Mouse (Mus musculus): ENCODE measurements around the gene Cad. TPM values are rescaled to one million over a fixed set of nuclear protein-coding genes. Genes with fewer than 3 reads are reported as not detected.

Gene Cad
- polyA plus RNA-seq, 1 experiment: 11.2 TPM

DNA sequence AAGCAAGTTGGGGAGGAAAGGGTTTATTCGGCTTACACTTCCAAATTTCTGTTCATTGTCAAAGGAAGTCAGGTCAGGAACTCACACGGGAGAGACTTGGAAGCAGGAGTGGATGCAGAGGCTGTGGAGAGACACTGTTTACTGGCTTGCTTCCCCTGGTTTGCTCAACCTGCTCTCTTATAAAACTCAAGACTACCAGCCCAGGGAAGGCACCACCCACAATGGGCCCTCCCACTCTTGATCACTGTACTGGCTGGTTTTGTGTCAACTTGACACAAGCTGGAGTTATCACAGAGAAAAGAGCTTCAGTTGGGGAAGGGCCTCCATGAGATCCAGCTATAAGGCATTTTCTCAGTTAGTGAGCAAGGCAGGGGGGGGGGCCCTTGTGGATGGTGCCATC, 16.5 kb downstream of the Cad start:
- no peak overlapping the region for H3K27ac ChIP-seq (ENCODE audit: control insufficient read depth, insufficient read depth, low read depth, low read length)
- peaks cover 2% of the 10 kb centered on the region; the same call in 1 of the 2 replicates for H3K4me1 ChIP-seq (ENCODE audit: control insufficient read depth, insufficient read depth, low read length)
- no peaks in the 10 kb centered on the region for H3K36me3 ChIP-seq (ENCODE audit: control insufficient read depth, insufficient read depth, low read length)
- no peak overlapping the region for H3K4me3 ChIP-seq (ENCODE audit: control insufficient read depth, low read depth, low read length)
- TF ChIP-seq CTCF (IDR thresholded peaks at IDR 0.05; ENCODE audit: control insufficient read depth, insufficient read depth, insufficient replicate concordance, low read depth, low read length): no peak
- no peak for TF ChIP-seq POLR2A (IDR thresholded peaks at IDR 0.05; ENCODE audit: control insufficient read depth, low read depth, low read length)
- H3K27me3 ChIP-seq (ENCODE audit: control insufficient read depth, insufficient read depth, low read length): no peaks in the 10 kb centered on the region

DNA sequence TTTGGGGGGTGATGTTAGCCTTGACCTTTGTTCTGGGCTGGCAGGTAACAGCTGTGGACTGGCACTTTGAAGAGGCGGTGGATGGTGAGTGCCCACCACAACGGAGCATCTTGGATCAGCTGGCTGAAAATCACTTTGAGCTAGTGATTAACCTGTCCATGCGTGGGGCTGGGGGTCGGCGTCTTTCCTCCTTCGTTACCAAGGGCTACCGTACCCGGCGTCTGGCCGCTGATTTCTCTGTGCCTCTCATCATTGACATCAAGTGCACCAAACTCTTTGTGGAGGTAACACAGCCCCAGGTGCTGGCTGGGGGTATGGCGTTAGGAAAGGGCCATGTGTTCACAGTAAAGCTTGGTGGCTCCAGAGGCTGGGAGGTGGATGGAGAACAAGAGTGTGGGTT, 17.2 kb downstream of the Cad start:
- peaks cover 3% of the 10 kb centered on the region; the same call in 1 of the 2 replicates for H3K4me1 ChIP-seq (ENCODE audit: control insufficient read depth, insufficient read depth, low read length)
- no peaks in the 10 kb centered on the region for H3K36me3 ChIP-seq (ENCODE audit: control insufficient read depth, insufficient read depth, low read length)
- H3K27me3 ChIP-seq (ENCODE audit: control insufficient read depth, insufficient read depth, low read length): no peaks in the 10 kb centered on the region
- H3K27ac ChIP-seq (ENCODE audit: control insufficient read depth, insufficient read depth, low read depth, low read length): no peak overlapping the region
- no peak overlapping the region for H3K4me3 ChIP-seq (ENCODE audit: control insufficient read depth, low read depth, low read length)
- no peak for TF ChIP-seq POLR2A (IDR thresholded peaks at IDR 0.05; ENCODE audit: control insufficient read depth, low read depth, low read length)
- no peak for TF ChIP-seq CTCF (IDR thresholded peaks at IDR 0.05; ENCODE audit: control insufficient read depth, insufficient read depth, insufficient replicate concordance, low read depth, low read length)

DNA sequence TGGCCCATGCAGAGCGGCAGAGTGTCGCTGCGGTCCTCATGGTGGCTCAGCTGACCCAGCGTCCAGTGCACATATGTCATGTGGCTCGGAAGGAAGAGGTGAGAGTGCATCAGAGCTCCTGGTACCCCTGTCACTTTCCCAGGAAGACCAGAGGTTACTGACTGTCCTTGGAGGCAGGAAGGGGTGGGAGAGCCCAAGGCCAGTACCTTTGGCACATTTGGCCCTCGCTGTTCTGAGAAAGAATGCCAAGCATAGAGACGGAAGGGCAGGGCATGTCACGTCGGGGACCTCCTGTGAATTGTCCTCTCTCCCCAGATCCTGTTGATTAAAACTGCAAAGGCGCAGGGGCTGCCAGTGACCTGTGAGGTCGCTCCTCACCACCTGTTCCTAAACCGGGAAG, 18.6 kb downstream of the Cad start:
- Histone ChIP-seq H3K4me3 (ENCODE audit: control insufficient read depth, low read depth, low read length) (no peak overlapping the region), H3K4me1 (ENCODE audit: control insufficient read depth, insufficient read depth, low read length) (peaks cover 4% of the 10 kb centered on the region; the same call in 1 of the 2 replicates), H3K27me3 (ENCODE audit: control insufficient read depth, insufficient read depth, low read length) (no peaks in the 10 kb centered on the region), H3K36me3 (ENCODE audit: control insufficient read depth, insufficient read depth, low read length) (no peaks in the 10 kb centered on the region), H3K27ac (ENCODE audit: control insufficient read depth, insufficient read depth, low read depth, low read length) (no peak overlapping the region; the same call in 1 of the 2 replicates)
- TF ChIP-seq POLR2A (IDR thresholded peaks at IDR 0.05; ENCODE audit: control insufficient read depth, low read depth, low read length) (no peak), CTCF (IDR thresholded peaks at IDR 0.05; ENCODE audit: control insufficient read depth, insufficient read depth, insufficient replicate concordance, low read depth, low read length) (no peak)

DNA sequence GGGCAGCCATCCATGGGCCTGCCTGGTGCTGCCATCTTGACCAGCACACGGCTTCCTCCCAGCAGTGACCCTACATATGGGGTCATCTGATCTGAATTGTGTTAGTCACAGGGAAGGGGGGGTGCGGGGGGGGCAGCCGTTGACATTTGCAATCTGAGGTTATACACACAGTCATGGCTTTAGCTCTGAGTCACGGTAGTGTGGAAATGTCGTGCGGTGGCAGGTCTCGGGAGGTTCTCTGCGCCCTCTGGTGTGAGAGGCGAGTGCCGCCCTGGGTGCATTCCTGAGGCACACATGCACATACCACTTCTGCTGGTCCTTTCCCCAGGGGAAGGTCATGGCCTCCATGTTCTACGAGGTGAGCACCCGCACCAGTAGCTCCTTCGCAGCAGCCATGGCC, 21.8 kb downstream of the Cad start:
- Histone ChIP-seq H3K27ac (ENCODE audit: control insufficient read depth, insufficient read depth, low read depth, low read length) (no peak overlapping the region), H3K4me3 (ENCODE audit: control insufficient read depth, low read depth, low read length) (no peak overlapping the region), H3K27me3 (ENCODE audit: control insufficient read depth, insufficient read depth, low read length) (no peaks in the 10 kb centered on the region), H3K4me1 (ENCODE audit: control insufficient read depth, insufficient read depth, low read length) (peaks cover 4% of the 10 kb centered on the region), H3K36me3 (ENCODE audit: control insufficient read depth, insufficient read depth, low read length) (no peaks in the 10 kb centered on the region)
- TF ChIP-seq POLR2A (IDR thresholded peaks at IDR 0.05; ENCODE audit: control insufficient read depth, low read depth, low read length) (no peak), CTCF (IDR thresholded peaks at IDR 0.05; ENCODE audit: control insufficient read depth, insufficient read depth, insufficient replicate concordance, low read depth, low read length) (no peak)

DNA sequence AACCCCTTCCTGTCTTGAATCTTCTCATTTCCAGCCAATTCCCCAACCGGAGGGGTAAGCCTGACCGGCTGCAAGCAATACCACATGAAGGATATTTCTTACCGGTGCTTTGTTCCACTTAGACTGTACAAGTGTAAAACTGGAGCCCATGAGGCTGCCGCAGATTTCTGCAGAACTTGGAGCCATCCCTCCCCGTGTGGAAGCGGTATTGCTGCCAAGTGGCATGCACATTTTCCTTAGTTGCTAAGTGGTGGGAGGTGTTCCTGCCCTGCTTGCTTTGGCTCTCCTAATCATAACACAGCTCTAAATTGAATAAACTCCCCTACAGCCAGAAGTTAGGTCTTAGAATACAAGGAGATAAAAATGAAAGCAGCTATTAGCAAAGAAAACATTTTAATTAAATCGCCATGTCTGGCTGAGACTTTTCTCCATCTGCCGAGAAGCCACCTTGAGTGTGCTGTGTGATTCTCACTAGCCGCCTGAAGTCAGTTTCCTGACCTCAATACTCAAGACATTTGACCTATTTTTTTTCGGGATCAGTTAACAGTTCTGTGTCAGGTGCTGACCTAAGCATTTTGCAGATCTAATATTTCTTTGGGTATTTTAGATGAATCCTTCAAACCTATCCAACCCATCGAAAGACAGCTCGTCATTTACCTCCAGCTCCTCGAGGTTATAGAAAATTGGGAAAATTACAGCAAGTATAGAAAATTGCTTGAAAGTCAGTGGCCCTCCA, 25.6 kb downstream of the Cad start:
- H3K4me1 ChIP-seq (ENCODE audit: control insufficient read depth, insufficient read depth, low read length): peaks cover 4% of the 10 kb centered on the region
- TF ChIP-seq CTCF (IDR thresholded peaks at IDR 0.05; ENCODE audit: control insufficient read depth, insufficient read depth, insufficient replicate concordance, low read depth, low read length) (no peak), POLR2A (IDR thresholded peaks at IDR 0.05; ENCODE audit: control insufficient read depth, low read depth, low read length) (no peak)
- H3K27me3 ChIP-seq (ENCODE audit: control insufficient read depth, insufficient read depth, low read length): no peaks in the 10 kb centered on the region
- H3K4me3 ChIP-seq (ENCODE audit: control insufficient read depth, low read depth, low read length): no peak overlapping the region
- H3K27ac ChIP-seq (ENCODE audit: control insufficient read depth, insufficient read depth, low read depth, low read length): no peak overlapping the region
- no peaks in the 10 kb centered on the region for H3K36me3 ChIP-seq (ENCODE audit: control insufficient read depth, insufficient read depth, low read length)

DNA sequence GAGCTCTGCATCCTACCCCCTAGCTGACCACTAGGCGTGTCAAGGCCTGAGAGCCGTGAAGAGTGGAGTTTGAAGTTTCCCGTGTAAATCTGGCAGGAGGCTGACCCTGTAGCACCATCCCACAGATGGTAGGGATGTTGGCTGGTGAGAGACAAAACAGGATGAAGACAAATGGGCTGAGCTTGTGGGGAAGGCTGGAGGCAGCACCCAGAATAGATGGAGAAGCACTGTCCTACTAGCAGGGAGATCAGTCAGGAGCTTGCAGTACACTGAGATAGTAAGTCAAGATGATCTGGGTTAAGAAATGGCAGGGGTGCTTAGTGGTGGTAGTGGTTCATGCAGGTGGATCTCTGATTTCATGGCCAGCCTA, 26.2 kb downstream of the Cad start:
- no peak for TF ChIP-seq POLR2A (IDR thresholded peaks at IDR 0.05; ENCODE audit: control insufficient read depth, low read depth, low read length)
- Histone ChIP-seq H3K36me3 (ENCODE audit: control insufficient read depth, insufficient read depth, low read length) (no peaks in the 10 kb centered on the region), H3K4me3 (ENCODE audit: control insufficient read depth, low read depth, low read length) (no peak overlapping the region), H3K4me1 (ENCODE audit: control insufficient read depth, insufficient read depth, low read length) (peaks cover 4% of the 10 kb centered on the region), H3K27me3 (ENCODE audit: control insufficient read depth, insufficient read depth, low read length) (no peaks in the 10 kb centered on the region), H3K27ac (ENCODE audit: control insufficient read depth, insufficient read depth, low read depth, low read length) (no peak overlapping the region)

DNA sequence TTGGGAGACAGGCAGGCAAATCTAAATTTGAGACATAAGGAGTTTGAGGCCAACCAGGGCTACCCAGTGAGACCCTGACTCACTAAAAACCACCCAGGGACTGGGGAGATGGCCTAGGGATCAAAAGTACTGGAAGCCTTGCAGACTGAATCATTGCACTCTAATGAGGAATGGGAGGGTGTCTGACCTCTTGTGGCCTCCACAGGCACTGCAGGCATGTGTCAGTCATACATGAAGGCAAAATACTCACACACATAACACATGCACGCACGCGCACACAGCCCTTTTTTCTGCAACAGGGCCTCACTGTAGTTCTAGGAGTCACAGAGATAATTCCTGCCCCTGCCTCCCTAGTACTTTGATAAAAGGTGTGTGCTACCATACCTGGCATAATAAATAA, 26.8 kb downstream of the Cad start:
- no peaks in the 10 kb centered on the region for H3K36me3 ChIP-seq (ENCODE audit: control insufficient read depth, insufficient read depth, low read length)
- H3K4me3 ChIP-seq (ENCODE audit: control insufficient read depth, low read depth, low read length): no peak overlapping the region
- peaks cover 2% of the 10 kb centered on the region for H3K4me1 ChIP-seq (ENCODE audit: control insufficient read depth, insufficient read depth, low read length)
- H3K27ac ChIP-seq (ENCODE audit: control insufficient read depth, insufficient read depth, low read depth, low read length): no peak overlapping the region
- no peaks in the 10 kb centered on the region for H3K27me3 ChIP-seq (ENCODE audit: control insufficient read depth, insufficient read depth, low read length)
- TF ChIP-seq CTCF (IDR thresholded peaks at IDR 0.05; ENCODE audit: control insufficient read depth, insufficient read depth, insufficient replicate concordance, low read depth, low read length) (peak; percentile 62; the same call in 1 of the 2 replicates), POLR2A (IDR thresholded peaks at IDR 0.05; ENCODE audit: control insufficient read depth, low read depth, low read length) (no peak)
